Mouse (Mus musculus) cerebellum, adult 2 months (tissue): ENCODE data around the gene Tmcc3. TPM values are rescaled to one million over a fixed set of nuclear protein-coding genes. Genes with fewer than 3 reads are reported as not detected.

Experiments
- DNase-seq, 2 experiments: peaks; one replicate each; pipeline ENCODE4 v3.0.0; 2021
- H3K27ac ChIP-seq: fragments of 200-500 bp; 2 replicates; pipeline ENCODE4 v1.5.1; 2012; ENCODE audit warnings: low read length, control low read depth, inconsistent platforms; ENCODE audit not compliant: insufficient read depth
- H3K27me3 ChIP-seq: fragments of 200-500 bp; 2 replicates; pipeline ENCODE4 v1.6.1; 2012; ENCODE audit warnings: inconsistent platforms, mild to moderate bottlenecking, low read length, moderate library complexity; ENCODE audit not compliant: control insufficient read depth, insufficient read depth
- H3K4me1 ChIP-seq: fragments of 200-500 bp; 2 replicates; pipeline ENCODE4 v1.6.1; 2011; ENCODE audit warnings: low read length; ENCODE audit not compliant: control insufficient read depth, insufficient read depth
- H3K4me3 ChIP-seq: fragments of 200-500 bp; replicated peaks from 2 replicates; pipeline ENCODE3; 2011; ENCODE audit warnings: mild to moderate bottlenecking, low read depth, low read length, control low read depth; ENCODE audit not compliant: insufficient read depth
- CTCF ChIP-seq: fragments of 200-500 bp; IDR thresholded peaks from 2 replicates; pipeline ENCODE4 v1.5.1; 2011; ENCODE audit warnings: low read depth, mild to moderate bottlenecking, control low read depth, low read length, moderate library complexity, borderline replicate concordance; ENCODE audit not compliant: insufficient read depth
- POLR2A ChIP-seq: fragments of 200-500 bp; IDR thresholded peaks from 2 replicates; pipeline ENCODE4 v1.6.1; 2011; ENCODE audit warnings: low read length, control low read depth, borderline replicate concordance; ENCODE audit not compliant: insufficient read depth
- WGBS: fragments of 180-500 bp; shearing (Covaris S2); methylation state at CpG from one replicate; pipeline ENCODE4 v1.1.7; 2018; 5-methylcytosine and 5-hydroxymethylcytosine counted together
- polyA plus RNA-seq: library from polyadenylated mRNA; depleted of rRNA; stranded (reverse); fragments of >200 nt; gene quantifications from 2 replicates; pipeline ENCODE4 v1.2.3, GENCODE M21; 2012

The Tmcc3 gene
- polyA plus RNA-seq, 1 experiment: 40.1 TPM

- 98% methylated on average over 4 of the region's 4 CpGs for WGBS
- TF ChIP-seq POLR2A (no peak), CTCF (no peak)
- no peak for DNase-seq
- Histone ChIP-seq H3K4me1 (no peaks in the 10 kb centered on the region), H3K4me3 (no peak overlapping the region), H3K27me3 (no peaks in the 10 kb centered on the region), H3K27ac (no peak overlapping the region)
These were observed 1.4 kb downstream of the Tmcc3 start for GRCm38 (mm10) chr10:94313146-94313545.

- Histone ChIP-seq H3K4me1 (no peaks in the 10 kb centered on the region), H3K27ac (no peak overlapping the region), H3K27me3 (no peaks in the 10 kb centered on the region), H3K4me3 (no peak overlapping the region)
- TF ChIP-seq CTCF: no peak
- no peak for TF ChIP-seq POLR2A
- WGBS: 35% methylated on average over 4 of the region's 4 CpGs
- DNase-seq: no peak
These were observed 6.8 kb downstream of the Tmcc3 start for GRCm38 (mm10) chr10:94318574-94318973.

- Histone ChIP-seq H3K27me3 (no peaks in the 10 kb centered on the region), H3K27ac (no peak overlapping the region), H3K4me1 (no peaks in the 10 kb centered on the region), H3K4me3 (no peak overlapping the region)
- no peak for DNase-seq
- TF ChIP-seq POLR2A (no peak), CTCF (no peak)
- 23% methylated on average over 5 of the region's 5 CpGs for WGBS
These were observed 18.2 kb downstream of the Tmcc3 start for GRCm38 (mm10) chr10:94329962-94330361.

GRCm38 (mm10) chr10:94332358-94333137, 20.8 kb downstream of the Tmcc3 start:
- Histone ChIP-seq H3K27ac (no peak overlapping the region), H3K4me3 (no peak overlapping the region), H3K27me3 (no peaks in the 10 kb centered on the region), H3K4me1 (no peaks in the 10 kb centered on the region)
- DNase-seq: no peak
- WGBS: 81% methylated on average over 16 of the region's 16 CpGs
- no peak; the same call in 1 of the 2 replicates for TF ChIP-seq CTCF
- TF ChIP-seq POLR2A: no peak

- no peak overlapping the region for H3K27ac ChIP-seq
- H3K27me3 ChIP-seq: no peaks in the 10 kb centered on the region
- TF ChIP-seq POLR2A (no peak), CTCF (no peak)
- H3K4me1 ChIP-seq: no peaks in the 10 kb centered on the region
- H3K4me3 ChIP-seq: no peak overlapping the region
- no peak for DNase-seq
- 94% methylated on average over 8 of the region's 8 CpGs for WGBS
These were observed 21.6 kb downstream of the Tmcc3 start for GRCm38 (mm10) chr10:94333328-94333727.

- H3K27me3 ChIP-seq: no peaks in the 10 kb centered on the region
- no peak for DNase-seq
- WGBS: 85% methylated on average over 10 of the region's 10 CpGs
- no peak overlapping the region for H3K27ac ChIP-seq
- TF ChIP-seq POLR2A: no peak
- no peak for TF ChIP-seq CTCF
- no peak overlapping the region for H3K4me3 ChIP-seq
- H3K4me1 ChIP-seq: no peaks in the 10 kb centered on the region
These were observed 23.3 kb downstream of the Tmcc3 start for GRCm38 (mm10) chr10:94335047-94335446.

- Histone ChIP-seq H3K27ac (no peak overlapping the region), H3K27me3 (no peaks in the 10 kb centered on the region), H3K4me3 (no peak overlapping the region), H3K4me1 (no peaks in the 10 kb centered on the region)
- no peak for DNase-seq
- TF ChIP-seq CTCF (no peak), POLR2A (no peak)
- 95% methylated on average over 6 of the region's 6 CpGs for WGBS
These were observed 24.3 kb downstream of the Tmcc3 start for GRCm38 (mm10) chr10:94336071-94336470.

GRCm38 (mm10) chr10:94341501-94341900, 29.8 kb downstream of the Tmcc3 start:
- no peak for DNase-seq
- Histone ChIP-seq H3K27ac (no peak overlapping the region), H3K4me3 (no peak overlapping the region), H3K4me1 (no peaks in the 10 kb centered on the region), H3K27me3 (no peaks in the 10 kb centered on the region)
- TF ChIP-seq POLR2A (no peak), CTCF (no peak)
- 73% methylated on average over 17 of the region's 17 CpGs for WGBS
